Mouse (Mus musculus): ENCODE data around the gene Cdcp2. TPM values are rescaled to one million over a fixed set of nuclear protein-coding genes. Genes with fewer than 3 reads are reported as not detected.

The Cdcp2 gene
- total RNA-seq, 1 experiment from 2014 or later, result not detected

DNA sequence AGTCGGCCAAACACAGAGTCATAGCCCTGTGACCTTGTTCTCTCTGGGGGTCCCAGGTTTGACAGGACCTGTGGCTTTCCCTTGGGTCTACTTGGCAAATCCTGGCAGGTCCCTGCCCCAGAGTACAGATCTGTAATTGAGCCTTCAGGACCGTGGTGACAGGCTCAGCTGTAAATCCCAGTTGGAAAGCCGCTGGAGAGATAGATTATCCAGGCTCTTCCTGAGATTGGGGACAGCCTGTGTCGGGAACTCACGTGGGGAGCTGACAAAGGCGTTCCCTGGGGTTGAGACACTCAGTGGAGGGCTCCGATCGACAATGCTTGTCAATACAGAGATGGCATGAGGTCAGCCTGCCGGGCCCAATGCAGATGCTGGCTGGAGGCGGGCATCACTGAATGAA is 29.7 kb downstream of the Cdcp2 start:
- ATAC-seq (ENCODE audit: extremely low read depth, insufficient number of reproducible peaks, low FRiP score, poor library complexity, severe bottlenecking), result no peak

DNA sequence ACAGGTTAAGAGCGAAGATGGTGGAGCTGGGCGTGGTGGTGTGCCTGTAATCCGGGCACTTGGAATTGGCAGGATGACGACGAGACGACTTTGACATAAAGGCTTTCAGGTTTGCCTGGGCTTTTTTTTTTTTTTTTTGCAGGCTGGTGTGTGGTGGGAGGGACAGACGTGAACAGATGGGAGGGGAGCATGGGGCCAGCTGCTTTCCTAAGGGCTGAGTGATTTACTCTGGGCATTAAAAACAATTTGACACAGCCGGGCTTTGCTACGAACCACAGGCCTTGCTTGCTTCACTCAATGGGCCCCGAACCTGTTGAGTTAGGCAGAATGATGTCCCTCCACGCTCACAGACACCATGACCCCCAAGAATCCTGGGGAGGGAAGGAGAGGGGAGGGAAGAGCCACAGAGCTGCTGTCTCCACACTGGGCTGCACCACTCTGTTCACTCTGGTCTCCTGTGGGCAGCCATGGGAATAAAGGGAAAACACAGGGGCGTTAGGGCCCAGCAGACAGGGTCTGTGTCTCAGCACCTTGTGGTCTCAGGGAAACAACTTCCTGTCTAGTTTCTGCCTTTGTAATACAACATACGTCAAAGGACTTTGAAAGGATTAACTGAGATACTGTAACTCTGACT is 30.3 kb downstream of the Cdcp2 start:
- ATAC-seq (ENCODE audit: extremely low read depth, insufficient number of reproducible peaks, low FRiP score, poor library complexity, severe bottlenecking), result no peak

DNA sequence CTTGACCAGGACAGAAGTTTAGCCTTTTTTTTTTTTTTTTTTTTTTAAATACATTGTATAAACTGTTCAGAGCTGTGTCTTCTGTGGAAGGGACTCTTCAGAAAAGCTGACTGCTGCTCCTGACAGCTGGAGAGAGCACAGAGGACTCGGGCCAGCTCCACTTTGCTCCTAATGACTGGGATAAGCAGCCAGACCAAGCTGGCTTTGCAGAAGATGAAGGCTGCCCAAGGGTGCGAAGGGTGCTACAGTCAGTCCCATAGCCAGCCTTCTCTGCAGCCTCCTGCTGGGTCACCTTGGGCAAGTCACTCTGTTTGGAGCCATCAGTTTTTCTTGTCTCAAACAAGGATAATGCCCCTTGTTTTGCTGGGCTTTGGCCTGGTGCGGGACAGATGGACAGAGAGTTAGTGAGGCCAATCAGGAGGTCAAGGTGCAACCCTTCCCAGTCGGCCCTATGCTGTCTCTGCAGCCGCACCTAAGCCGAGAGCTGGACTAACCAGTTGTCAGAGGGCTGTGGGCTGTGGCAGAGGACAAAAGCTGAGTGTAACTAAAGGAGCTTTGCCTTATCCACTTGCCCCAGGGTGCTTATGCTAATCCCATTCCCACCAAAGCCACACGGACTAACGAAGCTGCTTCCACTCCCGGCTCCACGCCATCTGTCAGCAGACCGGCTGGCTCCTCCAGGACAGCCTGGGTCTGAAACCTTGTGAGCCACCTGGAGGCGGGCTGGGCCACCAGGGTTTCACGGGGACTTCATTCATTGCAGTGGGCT is 31.4 kb downstream of the Cdcp2 start:
- ATAC-seq (ENCODE audit: extremely low read depth, insufficient number of reproducible peaks, low FRiP score, poor library complexity, severe bottlenecking), result no peak

DNA sequence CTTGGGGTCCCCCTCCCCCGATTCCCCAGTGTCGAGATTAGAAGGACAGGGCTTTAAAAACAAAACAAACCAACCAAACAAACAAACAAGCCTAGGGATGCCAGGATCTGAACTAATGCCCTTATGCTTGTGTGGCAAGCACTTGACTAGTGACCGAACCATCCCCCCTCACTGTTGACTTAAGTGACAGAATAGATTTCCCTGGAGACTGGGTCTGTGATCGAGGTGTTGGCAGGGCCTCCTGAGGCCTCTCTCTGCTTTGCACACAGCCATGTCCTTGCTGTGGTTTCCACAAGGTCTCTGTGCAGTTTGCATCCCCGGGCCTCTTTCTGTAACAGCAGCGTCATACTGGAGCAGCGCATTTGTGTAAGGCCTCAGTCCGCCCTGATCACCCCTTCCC is 32.7 kb downstream of the Cdcp2 start:
- no peak for ATAC-seq (ENCODE audit: extremely low read depth, insufficient number of reproducible peaks, low FRiP score, poor library complexity, severe bottlenecking)

DNA sequence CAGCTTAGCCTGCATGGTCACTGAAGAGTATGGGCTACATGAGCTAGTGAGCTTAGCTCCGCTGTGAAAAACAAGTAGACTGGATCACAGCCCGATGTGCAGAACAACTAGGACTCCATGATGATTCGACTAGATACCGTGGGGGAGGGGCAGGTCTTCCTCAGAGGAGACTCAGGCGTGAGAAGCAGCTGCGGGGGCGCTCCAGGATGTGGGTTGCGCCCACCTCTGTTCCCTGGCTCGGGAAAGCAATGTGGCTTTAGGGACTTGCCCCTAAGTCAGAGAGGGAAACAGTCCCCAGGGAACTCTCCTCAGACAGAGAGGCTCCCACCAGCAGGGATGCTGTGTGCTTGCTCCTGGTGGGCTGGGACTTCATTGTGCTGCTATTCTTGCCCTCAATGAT is 33.8 kb downstream of the Cdcp2 start:
- ATAC-seq (ENCODE audit: extremely low read depth, insufficient number of reproducible peaks, low FRiP score, poor library complexity, severe bottlenecking), result no peak

DNA sequence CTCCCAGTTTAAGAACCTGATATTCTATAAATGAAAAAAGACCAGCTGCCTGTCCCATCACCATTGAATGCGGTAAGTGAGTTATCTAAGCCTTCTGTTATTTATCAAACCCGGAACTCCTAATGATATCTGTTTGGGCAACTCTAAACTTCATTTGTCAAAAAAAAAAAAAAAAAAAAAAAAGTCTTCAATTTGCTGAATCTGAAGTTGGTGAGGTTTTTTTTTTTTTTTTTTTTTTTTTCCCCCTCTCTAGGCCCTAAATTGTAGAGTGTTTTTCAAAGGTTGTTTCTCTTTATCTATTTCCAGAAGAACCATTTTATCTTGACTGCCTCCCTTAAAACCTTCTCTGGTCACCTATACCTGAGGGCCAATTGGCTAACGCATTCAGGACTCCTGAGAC is 38.2 kb downstream of the Cdcp2 start:
- no peak for ATAC-seq (ENCODE audit: extremely low read depth, insufficient number of reproducible peaks, low FRiP score, poor library complexity, severe bottlenecking)

DNA sequence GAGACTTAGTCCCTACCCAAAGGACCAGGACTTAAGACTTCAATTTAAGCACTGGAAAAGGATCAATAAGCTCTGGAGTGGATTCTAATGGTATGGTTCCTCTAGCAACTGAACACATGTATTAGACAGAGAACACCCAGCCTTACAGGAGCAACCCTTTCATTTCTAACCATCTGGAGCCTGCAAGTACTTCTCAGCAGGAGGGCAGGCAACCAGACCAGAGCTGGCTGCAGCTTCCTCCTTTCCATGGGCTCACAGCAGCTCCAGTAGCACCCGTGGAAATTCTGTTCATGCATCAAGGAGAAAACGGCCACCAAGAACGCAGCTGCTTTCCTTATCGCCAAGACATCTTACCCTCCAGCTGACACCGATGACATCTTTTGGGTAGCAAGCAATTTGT is 39.0 kb downstream of the Cdcp2 start:
- ATAC-seq (ENCODE audit: extremely low read depth, insufficient number of reproducible peaks, low FRiP score, poor library complexity, severe bottlenecking), result no peak

DNA sequence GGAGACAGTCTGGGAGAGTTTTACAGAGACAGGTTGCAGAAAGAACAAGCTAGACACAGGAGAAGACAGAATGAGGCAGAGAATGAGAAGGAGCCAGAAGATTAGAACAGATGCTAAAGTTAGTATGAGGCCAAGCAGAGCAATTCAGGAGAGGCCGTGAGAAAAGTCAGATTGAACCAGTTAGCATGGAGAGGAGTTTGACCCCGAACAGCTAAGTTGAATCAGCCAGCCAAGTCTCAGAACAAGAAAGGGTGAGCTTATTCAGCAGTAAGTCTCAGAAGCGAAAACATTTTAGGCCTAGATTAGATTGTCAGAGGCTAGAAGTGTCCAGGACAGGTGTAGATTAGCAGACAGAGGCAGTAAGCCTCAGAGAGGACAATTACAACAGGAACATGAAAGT is 39.8 kb downstream of the Cdcp2 start:
- ATAC-seq (ENCODE audit: extremely low read depth, insufficient number of reproducible peaks, low FRiP score, poor library complexity, severe bottlenecking), result no peak

DNA sequence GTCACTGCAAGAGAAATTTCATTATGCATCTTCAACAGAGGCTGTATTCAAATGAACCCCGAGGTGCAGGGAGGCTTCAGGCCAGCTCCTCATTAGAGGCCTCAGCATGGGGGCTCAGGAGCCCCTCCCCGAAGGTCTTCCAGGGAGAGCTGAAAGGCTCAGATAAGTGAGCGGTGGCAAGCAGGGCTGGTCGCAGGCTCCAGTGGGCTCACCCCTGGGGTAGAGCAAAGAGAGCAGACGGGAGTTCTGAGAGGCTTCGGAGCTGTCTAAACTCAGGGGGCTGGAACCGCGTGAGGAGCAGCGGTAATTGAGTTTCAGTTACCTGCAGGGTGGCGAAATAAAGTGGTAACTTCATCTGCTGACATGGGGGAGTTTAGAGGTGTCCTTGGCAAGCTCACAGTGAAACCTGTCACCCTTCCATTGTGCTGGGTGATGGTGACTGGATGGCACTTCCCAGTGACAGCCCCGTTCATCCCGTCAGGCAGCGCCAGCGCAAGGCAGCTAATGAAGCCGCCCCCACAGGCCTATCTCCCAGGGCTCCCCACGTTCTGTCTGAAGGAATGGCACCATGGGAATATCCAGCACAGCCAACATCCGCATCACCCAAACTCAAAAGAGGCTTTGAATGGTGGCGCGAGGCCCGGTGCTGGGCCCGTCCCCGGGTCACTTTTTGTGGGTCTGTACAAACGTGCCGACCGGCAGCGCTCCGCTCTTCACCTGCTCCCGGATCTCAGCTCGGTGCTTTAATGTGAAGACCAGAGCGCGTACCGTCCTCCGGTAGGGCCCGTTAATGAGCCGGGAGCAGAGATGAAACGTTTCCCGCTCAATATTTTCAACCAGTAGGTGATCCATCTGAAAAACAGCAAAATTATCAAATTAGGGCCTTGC is 42.5 kb downstream of the Cdcp2 start:
- no peak for ATAC-seq (ENCODE audit: extremely low read depth, insufficient number of reproducible peaks, low FRiP score, poor library complexity, severe bottlenecking)

DNA sequence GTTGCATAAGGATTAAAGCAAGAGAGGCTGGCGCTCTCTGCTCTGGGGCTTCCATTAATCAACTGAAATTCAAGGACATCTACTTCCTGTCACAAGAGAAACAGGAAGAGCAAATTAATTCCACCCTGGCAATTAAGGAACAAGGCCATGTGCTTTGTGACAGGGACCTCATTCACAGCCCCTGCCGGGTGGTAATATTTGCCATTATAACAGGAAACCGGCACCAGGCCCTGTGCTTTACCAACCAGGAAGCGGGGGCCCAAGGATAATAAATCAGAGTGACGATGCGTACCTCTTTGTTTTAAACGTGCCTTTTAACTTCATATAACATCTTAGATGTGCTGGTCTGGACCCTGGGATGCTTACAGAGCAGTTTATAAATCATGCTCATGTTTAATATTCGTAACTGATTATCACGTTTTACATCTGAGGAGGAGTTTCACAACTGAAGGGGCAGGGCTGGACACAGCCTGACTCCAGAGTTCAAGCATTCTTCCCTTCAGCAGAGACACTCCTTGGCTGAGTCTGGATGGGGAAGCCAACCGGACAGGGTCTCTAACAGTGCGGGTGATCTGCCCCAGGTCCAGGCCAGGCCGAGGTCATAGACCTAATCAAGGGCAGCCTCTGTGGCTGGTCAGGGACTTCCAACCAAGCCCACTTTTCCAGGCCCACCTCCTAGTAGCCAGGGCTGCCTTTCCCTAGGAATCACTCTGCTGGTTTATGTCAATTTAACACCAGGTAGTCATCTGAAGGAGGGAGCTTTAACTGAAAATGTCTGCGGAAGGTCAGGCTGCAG is 43.3 kb downstream of the Cdcp2 start:
- no peak for ATAC-seq (ENCODE audit: extremely low read depth, insufficient number of reproducible peaks, low FRiP score, poor library complexity, severe bottlenecking)

DNA sequence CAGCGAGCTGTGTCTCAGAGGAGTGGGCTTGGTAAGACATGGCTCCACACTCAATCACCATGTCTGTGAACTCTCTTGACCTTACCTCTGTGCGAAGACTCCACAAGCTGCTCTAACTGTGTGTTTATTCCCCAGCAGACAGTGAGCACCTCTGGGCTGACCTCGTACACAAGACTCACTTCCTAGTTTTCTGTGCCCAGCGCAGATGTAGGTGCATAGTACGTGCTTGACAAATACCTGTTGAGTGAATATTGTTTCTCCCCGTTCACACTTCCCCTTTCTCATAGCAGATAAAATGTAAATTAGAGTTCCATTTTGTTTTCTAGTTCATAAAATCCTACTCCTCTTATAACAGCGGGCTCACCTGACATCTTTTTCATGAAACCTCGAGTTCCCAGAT is 46.8 kb downstream of the Cdcp2 start:
- no peak for ATAC-seq (ENCODE audit: extremely low read depth, insufficient number of reproducible peaks, low FRiP score, poor library complexity, severe bottlenecking)

DNA sequence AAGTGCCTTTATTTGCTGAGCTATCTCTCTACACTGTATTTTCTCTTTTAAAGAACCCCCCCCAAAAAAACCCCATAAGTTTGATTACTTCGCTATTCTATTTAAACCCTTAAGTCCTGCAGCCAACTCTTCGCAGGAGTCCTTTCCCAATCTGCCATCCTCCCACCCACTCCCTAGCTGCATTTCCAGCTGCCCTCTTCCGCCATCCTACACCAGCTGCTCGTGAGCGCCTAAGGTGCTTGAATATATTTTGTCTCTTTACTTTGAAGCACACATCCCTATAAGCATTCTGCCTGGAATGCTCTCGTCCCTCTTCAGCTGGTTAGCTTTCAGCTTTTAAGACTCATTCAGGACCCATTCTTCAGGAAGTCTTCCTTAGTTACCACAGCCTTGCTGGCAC is 54.3 kb downstream of the Cdcp2 start:
- no peak for ATAC-seq (ENCODE audit: extremely low read depth, insufficient number of reproducible peaks, low FRiP score, poor library complexity, severe bottlenecking)

DNA sequence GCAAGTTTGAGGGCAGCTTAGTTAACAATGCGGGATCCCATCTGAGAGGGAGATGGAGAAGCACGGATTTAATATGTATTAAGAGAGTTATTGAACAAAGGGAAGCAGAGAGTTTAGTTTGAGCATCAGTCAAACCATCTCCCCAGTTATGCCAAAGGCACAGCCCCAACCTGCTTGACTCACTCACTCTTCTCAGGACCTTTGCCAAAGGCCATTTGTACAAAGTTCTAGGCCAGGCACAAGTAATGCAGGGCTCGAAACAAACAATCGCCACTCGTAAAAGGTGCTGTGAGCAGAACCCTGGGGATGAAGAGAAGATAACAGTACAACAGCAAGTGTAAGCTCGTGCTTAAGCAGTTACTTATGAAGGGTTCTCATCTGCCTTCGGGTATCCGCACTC is 55.9 kb downstream of the Cdcp2 start:
- no peak for ATAC-seq (ENCODE audit: extremely low read depth, insufficient number of reproducible peaks, low FRiP score, poor library complexity, severe bottlenecking)

DNA sequence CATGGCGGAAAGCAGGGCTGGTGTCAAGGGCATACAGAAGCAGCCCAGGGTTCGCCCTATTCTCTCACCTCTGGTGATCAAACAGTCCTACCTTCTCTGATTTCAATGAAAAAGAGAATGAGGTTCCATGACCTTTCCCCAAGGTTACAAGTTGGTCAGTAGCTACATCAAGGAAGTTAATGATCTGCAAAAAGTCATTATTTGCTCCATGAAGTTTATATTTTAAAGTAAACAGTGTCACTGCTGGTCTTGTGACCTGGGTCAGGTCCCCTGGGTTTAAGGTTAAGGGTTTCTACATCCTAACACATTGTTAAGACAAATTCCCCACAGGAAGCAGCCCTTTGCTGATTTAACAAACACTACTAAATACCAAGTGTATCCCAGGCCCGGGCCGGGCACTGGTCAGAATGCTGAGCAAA is 60.3 kb downstream of the Cdcp2 start:
- no peak for ATAC-seq (ENCODE audit: extremely low read depth, insufficient number of reproducible peaks, low FRiP score, poor library complexity, severe bottlenecking)

DNA sequence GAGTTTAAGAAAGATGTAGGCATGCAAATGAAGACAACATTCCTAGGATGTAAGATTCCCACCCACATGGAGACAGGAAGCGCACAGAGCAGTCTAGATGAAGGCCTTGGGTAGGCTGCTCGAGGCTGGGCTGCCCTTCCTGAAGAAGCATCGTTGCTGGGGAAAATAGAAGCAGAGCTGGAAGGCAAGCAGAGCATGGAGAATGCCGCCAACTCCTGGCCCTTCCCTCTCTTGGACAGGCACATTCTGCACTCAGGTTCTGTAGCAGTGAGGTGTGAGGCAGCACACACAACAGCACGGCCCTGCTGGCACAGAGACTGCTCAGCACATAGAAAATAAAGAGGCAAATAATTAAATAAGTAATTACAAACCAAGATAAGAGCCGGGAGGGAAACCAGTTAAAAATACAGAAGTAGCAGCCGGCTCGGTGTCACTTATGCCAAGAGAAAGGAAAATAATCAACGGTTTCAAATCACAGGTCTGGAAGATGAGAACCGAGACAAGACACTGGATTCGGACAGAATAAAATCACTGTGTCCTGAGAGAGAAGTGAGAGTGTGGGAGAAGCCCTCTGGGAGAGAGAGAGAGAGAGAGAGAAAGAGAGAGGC is 62.6 kb downstream of the Cdcp2 start:
- ATAC-seq (ENCODE audit: extremely low read depth, insufficient number of reproducible peaks, low FRiP score, poor library complexity, severe bottlenecking), result no peak

DNA sequence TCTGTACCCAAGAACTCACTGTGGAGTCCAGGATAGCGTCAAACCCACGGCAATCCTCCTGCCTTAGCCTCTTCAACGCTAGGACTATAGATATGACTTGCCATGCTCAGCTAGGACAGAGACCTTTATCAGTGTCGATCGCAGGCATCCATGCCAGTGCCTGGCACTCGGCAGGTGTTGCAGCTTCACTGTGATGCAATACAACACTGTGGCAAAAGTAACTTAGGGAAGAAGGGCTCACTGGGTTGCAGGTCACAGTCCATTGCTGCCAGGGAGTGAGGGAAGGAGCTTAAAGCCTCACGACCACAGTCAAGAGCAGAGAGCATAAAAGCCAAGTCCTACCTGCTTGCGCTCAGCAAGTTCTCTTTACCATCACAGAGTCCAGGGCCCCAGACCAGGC is 63.5 kb downstream of the Cdcp2 start:
- ATAC-seq (ENCODE audit: extremely low read depth, insufficient number of reproducible peaks, low FRiP score, poor library complexity, severe bottlenecking), result no peak
